Mouse (Mus musculus): Measurements from ENCODE around the gene Fam20a.

Fam20a gene

DNA sequence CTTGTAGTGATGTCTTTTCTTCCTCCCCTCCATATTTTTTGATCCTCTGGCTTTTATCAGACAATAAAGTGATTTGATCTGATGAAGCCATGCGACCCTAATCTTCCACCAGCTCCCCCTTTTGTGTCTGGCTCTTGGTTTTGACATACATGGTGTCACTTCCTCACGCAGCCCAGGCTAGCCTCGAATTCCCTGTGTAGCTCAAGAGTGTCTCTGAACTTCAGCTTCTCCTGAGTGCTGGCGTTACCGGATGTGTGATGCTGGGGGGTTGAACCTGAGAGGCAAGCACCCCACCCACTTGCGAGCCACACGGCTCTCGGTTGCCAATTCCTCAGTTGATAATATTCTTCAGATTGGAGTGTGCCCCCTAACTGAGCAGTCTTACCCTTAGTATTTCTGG lies 49.7 kb downstream of the Fam20a start:
- Histone ChIP-seq H3K4me1 (replicated peaks; ENCODE audit: low read depth, low read length) (peaks cover 48% of the 10 kb centered on the region), H3K36me3 (ENCODE audit: insufficient read depth, low read length) (peaks cover 29% of the 10 kb centered on the region), H3K27me3 (ENCODE audit: insufficient read depth, low read length) (peaks cover 6% of the 10 kb centered on the region; the same call in 1 of the 2 replicates), H3K4me3 (replicated peaks; ENCODE audit: low read length) (no peak overlapping the region), H3K9me3 (ENCODE audit: low read length) (no peaks in the 10 kb centered on the region)
- TF ChIP-seq NANOG (IDR thresholded peaks at IDR 0.05; ENCODE audit: borderline replicate concordance, low read length) (no peak), POU5F1 (IDR thresholded peaks at IDR 0.05; ENCODE audit: borderline replicate concordance, low read length) (no peak), CTCF (conservative IDR thresholded peaks at IDR 0.05; ENCODE audit: low read length) (no peak)

DNA sequence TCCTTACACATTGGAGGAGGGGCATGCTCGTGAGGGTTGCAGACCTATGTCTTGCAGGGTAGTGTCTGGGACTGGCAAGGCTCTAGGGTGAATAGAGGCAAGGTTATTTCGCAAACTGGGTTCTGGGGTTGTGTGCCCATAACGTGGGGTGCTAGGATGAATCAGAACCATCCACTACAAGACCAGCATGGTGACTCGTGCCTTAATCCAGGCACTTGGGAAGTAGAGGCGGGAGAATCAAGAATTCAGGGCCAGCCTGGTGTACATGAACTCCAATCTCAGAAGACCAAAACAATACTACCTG lies 50.1 kb downstream of the Fam20a start:
- TF ChIP-seq NANOG (IDR thresholded peaks at IDR 0.05; ENCODE audit: borderline replicate concordance, low read length), result no peak
- TF ChIP-seq CTCF (conservative IDR thresholded peaks at IDR 0.05; ENCODE audit: low read length), result no peak
- H3K4me3 ChIP-seq (replicated peaks; ENCODE audit: low read length), result no peak overlapping the region
- H3K27me3 ChIP-seq (ENCODE audit: insufficient read depth, low read length), result peaks cover 6% of the 10 kb centered on the region; the same call in 1 of the 2 replicates
- no peaks in the 10 kb centered on the region for H3K9me3 ChIP-seq (ENCODE audit: low read length)
- peaks cover 48% of the 10 kb centered on the region for H3K4me1 ChIP-seq (replicated peaks; ENCODE audit: low read depth, low read length)
- H3K36me3 ChIP-seq (ENCODE audit: insufficient read depth, low read length), result peaks cover 33% of the 10 kb centered on the region

DNA sequence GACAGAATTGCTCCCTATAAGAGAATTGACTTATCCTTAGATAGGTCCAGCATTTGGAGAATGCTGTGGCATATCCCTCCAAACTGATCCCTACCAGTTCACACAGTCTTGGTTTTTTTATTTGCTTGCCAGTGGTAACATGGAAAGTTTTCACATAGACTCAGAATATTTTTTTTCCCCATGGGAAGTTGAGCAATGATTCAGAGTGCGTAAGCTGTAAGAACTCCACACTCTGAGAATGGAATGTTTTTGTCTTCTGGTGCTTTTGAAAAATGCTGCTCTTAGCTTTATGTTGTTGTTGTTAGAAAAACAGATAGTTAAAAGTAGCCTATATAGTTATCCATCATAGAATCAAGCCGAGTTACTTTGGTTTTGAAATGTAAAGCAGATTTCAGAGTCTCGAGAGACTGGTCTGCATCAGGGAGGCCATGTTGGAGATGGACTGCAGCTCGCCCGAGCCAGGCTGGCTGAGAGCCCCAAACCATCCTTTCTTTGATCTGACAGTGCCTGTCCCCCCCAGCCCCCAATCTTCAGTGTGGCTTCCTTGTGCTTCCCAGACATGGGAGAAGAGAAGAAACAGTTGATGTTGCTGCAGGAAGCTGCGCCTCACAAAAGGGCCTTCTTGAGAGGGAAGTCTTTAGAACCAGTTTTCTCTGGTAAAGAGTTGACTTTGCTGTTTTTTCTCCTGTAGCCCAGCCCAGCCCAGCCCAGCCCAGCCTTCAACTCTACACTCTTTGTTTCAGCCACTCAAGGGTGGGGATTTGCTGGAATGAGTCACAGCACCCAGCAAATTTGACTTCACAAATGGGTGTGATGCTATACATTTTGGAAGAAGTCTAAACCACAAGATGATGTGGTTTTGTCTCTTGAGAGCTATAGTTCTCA lies 50.7 kb downstream of the Fam20a start:
- peaks cover 48% of the 10 kb centered on the region for H3K4me1 ChIP-seq (replicated peaks; ENCODE audit: low read depth, low read length)
- H3K36me3 ChIP-seq (ENCODE audit: insufficient read depth, low read length), result peaks cover 39% of the 10 kb centered on the region
- no peaks in the 10 kb centered on the region for H3K9me3 ChIP-seq (ENCODE audit: low read length)
- no peak for TF ChIP-seq NANOG (IDR thresholded peaks at IDR 0.05; ENCODE audit: borderline replicate concordance, low read length)
- no peak for TF ChIP-seq POU5F1 (IDR thresholded peaks at IDR 0.05; ENCODE audit: borderline replicate concordance, low read length)
- TF ChIP-seq CTCF (conservative IDR thresholded peaks at IDR 0.05; ENCODE audit: low read length), result no peak
- peaks cover 3% of the 10 kb centered on the region; the same call in 1 of the 2 replicates for H3K27me3 ChIP-seq (ENCODE audit: insufficient read depth, low read length)
- no peak overlapping the region for H3K4me3 ChIP-seq (replicated peaks; ENCODE audit: low read length)

DNA sequence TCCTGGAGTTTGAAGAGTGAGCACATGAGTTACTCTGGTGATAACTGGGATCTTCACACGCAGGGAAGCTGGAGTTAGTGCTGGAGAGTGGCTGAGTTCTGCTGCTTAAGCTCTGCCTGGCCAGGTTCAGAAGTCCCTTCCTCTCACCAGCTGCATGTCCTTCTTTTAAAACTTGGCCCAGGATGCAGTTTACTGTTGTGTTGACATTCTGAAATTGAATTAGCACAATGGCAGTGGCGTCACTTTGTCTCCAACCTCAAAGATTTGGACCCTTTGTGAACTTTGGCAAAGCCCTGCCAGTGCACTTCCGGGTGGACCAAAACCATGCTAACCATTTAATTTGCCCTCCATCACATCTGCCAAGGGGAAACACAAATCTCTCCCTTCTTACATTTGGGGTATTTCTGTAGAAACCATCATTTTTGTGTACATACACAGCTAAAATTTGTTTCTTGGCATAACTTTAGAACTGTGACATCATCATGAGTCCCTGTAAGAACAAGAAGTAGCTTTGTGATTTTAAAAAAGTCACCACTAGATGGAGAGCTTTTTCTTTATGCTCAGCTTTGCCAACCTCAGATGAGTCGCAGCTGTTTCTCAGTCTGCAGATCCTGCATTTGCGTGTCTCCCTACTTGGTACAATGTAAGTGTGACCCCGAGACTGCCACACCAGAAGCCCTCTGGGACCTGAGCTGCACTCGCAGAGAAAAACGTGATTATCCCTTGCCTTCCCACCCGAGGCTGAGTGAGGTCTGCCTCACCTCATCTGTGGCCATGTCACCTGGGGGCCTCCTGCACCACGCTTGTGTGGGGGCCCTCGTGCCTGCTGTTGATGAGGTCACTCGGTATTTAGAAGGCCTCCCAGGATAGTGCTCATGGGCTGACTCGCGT lies 51.8 kb downstream of the Fam20a start:
- Histone ChIP-seq H3K4me3 (replicated peaks; ENCODE audit: low read length) (no peak overlapping the region), H3K27me3 (ENCODE audit: insufficient read depth, low read length) (no peaks in the 10 kb centered on the region), H3K9me3 (ENCODE audit: low read length) (no peaks in the 10 kb centered on the region), H3K36me3 (ENCODE audit: insufficient read depth, low read length) (peaks cover 50% of the 10 kb centered on the region), H3K4me1 (replicated peaks; ENCODE audit: low read depth, low read length) (peaks cover 48% of the 10 kb centered on the region)
- TF ChIP-seq CTCF (conservative IDR thresholded peaks at IDR 0.05; ENCODE audit: low read length) (peak; percentile 35), POU5F1 (IDR thresholded peaks at IDR 0.05; ENCODE audit: borderline replicate concordance, low read length) (no peak)

DNA sequence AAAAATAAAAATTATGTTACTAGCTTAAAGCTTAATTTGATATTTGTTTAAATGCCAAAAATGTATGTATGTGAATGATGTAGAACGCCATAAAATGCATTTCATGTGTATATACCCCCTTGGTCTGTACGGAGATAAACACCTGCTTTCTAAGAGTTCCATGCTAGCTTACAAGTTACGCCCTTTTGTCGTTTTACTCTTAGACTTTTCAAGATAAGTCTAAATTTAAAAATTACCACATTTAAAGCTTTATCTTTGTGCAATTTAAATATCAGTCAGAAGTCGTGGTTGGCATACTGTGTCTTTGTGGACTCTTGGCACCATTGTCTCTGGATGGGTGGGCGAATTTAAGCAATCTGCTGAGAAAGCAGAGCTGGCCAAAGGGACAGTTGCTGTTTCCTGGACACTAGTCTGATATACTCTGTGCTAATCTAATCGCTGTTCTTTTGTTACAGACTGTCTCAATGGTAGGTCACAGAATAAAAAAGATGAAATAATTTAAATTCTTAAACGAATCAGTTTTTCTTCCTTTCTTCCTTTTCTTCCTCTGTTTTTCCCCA lies 52.9 kb downstream of the Fam20a start:
- peaks cover 61% of the 10 kb centered on the region for H3K36me3 ChIP-seq (ENCODE audit: insufficient read depth, low read length)
- no peaks in the 10 kb centered on the region for H3K9me3 ChIP-seq (ENCODE audit: low read length)
- peaks cover 48% of the 10 kb centered on the region for H3K4me1 ChIP-seq (replicated peaks; ENCODE audit: low read depth, low read length)
- no peaks in the 10 kb centered on the region for H3K27me3 ChIP-seq (ENCODE audit: insufficient read depth, low read length)
- TF ChIP-seq NANOG (IDR thresholded peaks at IDR 0.05; ENCODE audit: borderline replicate concordance, low read length) (no peak), POU5F1 (IDR thresholded peaks at IDR 0.05; ENCODE audit: borderline replicate concordance, low read length) (no peak), CTCF (conservative IDR thresholded peaks at IDR 0.05; ENCODE audit: low read length) (no peak)
- H3K4me3 ChIP-seq (replicated peaks; ENCODE audit: low read length), result no peak overlapping the region

DNA sequence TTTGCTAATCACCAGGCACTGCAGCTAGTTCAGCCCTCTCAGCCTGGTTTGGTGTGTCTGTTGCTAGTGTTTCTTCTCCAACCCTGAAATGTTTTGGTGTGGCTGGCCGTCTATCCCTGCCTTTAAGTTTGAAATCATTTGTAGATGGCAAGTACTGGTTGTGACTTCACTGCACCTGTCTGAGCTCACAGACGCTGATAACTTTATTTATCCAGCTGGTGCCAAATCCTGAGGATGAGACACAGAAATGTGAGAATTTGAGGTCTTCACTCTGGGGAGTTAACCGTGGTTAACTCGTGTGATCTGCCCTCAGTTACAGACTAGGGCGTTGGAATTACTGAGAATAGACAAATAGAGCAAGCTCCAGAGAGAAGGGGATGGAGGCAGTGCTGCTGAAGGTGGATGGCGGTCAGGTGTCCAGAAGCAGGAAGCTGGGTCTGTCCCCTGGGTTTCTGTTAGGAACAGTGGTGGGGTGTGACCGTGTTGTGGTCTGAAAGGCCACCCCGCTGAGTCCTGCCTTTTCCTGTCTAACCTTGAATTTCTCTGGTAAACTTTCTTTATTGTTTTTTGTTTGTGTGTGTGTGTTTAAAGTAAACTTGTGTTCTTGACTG lies 53.9 kb downstream of the Fam20a start:
- H3K36me3 ChIP-seq (ENCODE audit: insufficient read depth, low read length), result peaks cover 71% of the 10 kb centered on the region
- no peaks in the 10 kb centered on the region for H3K9me3 ChIP-seq (ENCODE audit: low read length)
- no peak for TF ChIP-seq NANOG (IDR thresholded peaks at IDR 0.05; ENCODE audit: borderline replicate concordance, low read length)
- H3K4me3 ChIP-seq (replicated peaks; ENCODE audit: low read length), result no peak overlapping the region
- H3K4me1 ChIP-seq (replicated peaks; ENCODE audit: low read depth, low read length), result peaks cover 45% of the 10 kb centered on the region
- no peaks in the 10 kb centered on the region for H3K27me3 ChIP-seq (ENCODE audit: insufficient read depth, low read length)

DNA sequence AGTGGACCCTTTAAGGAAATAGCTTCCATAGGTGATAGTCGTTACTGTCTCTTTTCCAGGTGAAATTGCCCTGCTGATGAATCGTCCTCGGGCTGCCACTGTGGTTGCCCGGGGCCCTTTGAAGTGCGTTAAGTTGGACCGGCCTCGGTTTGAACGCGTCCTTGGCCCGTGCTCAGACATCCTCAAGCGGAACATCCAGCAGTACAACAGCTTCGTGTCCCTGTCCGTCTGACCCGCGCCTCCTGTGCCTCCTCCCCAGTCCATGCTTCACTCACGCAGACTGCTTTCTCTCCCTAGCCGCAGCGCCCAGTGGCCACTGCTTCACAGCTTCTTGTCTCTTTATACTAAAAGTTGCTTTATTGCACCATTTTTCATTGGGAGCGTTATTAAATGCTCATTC lies 54.7 kb downstream of the Fam20a start:
- Histone ChIP-seq H3K4me3 (replicated peaks; ENCODE audit: low read length) (0 out of 2 replicates have a peak overlapping the region, but pooled peaks have one; percentile 20), H3K9me3 (ENCODE audit: low read length) (no peaks in the 10 kb centered on the region), H3K36me3 (ENCODE audit: insufficient read depth, low read length) (peaks cover 79% of the 10 kb centered on the region), H3K4me1 (replicated peaks; ENCODE audit: low read depth, low read length) (peaks cover 37% of the 10 kb centered on the region), H3K27me3 (ENCODE audit: insufficient read depth, low read length) (no peaks in the 10 kb centered on the region)
- no peak for TF ChIP-seq CTCF (conservative IDR thresholded peaks at IDR 0.05; ENCODE audit: low read length)
- TF ChIP-seq POU5F1 (IDR thresholded peaks at IDR 0.05; ENCODE audit: borderline replicate concordance, low read length), result no peak
- no peak for TF ChIP-seq NANOG (IDR thresholded peaks at IDR 0.05; ENCODE audit: borderline replicate concordance, low read length)

DNA sequence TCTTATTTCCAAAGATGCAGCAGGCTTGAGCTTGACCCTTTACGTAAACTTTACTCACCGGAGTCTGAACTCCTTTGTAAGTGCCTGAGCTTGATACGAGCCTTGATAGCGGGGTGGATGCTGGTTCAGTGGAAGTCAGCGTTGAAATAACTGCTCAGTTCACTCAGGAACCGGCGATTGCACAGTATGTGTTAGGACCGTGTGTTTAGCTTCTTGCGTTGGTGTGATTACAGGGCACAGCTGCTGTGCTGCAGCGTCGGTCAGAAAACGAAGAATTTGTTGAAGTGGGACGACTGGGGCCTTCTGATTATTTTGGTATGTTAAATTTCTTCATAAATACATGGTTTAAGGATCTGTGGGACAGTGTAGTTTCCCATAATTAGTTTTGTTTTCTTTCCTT lies 55.7 kb downstream of the Fam20a start:
- no peaks in the 10 kb centered on the region for H3K9me3 ChIP-seq (ENCODE audit: low read length)
- no peak for TF ChIP-seq CTCF (conservative IDR thresholded peaks at IDR 0.05; ENCODE audit: low read length)
- no peak for TF ChIP-seq NANOG (IDR thresholded peaks at IDR 0.05; ENCODE audit: borderline replicate concordance, low read length)
- TF ChIP-seq POU5F1 (IDR thresholded peaks at IDR 0.05; ENCODE audit: borderline replicate concordance, low read length), result no peak
- peaks cover 89% of the 10 kb centered on the region for H3K36me3 ChIP-seq (ENCODE audit: insufficient read depth, low read length)

More for the DNA sequence above, 55.7 kb downstream of the Fam20a start:
- no peaks in the 10 kb centered on the region for H3K27me3 ChIP-seq (ENCODE audit: insufficient read depth, low read length)
- H3K4me1 ChIP-seq (replicated peaks; ENCODE audit: low read depth, low read length), result peaks cover 27% of the 10 kb centered on the region
- H3K4me3 ChIP-seq (replicated peaks; ENCODE audit: low read length), result no peak overlapping the region

All from E14TG2a.4 (cell line).